Mouse (Mus musculus): ENCODE measurements around the gene B3gnt3.
"Not testable (repeated sequence)": the region's sequence is repeated elsewhere in the genome, so short reads cannot be mapped to it uniquely, and the experiment has no call there.

The B3gnt3 gene

GRCm38 (mm10) chr8:71701414-71702086 is at the start of gene B3gnt3:
Gene B3gnt3, minus strand, starts transcription at chr8:71701789.
- DNase-seq (ENCODE audit: low read depth), result peak; percentile 54

GRCm38 (mm10) chr8:71749321-71750075 is 47.9 kb upstream of the B3gnt3 start:
- DNase-seq (ENCODE audit: low read depth), result not testable (repeated sequence)

GRCm38 (mm10) chr8:71747082-71747481 is 45.5 kb upstream of the B3gnt3 start:
- DNase-seq (ENCODE audit: low read depth), result not testable (repeated sequence)

GRCm38 (mm10) chr8:71745322-71745721 is 43.7 kb upstream of the B3gnt3 start:
- no peak for DNase-seq (ENCODE audit: low read depth)

GRCm38 (mm10) chr8:71742783-71743182 is 41.2 kb upstream of the B3gnt3 start:
- DNase-seq (ENCODE audit: low read depth), result no peak

GRCm38 (mm10) chr8:71741687-71742114 is 40.1 kb upstream of the B3gnt3 start:
- no peak for DNase-seq (ENCODE audit: low read depth)

GRCm38 (mm10) chr8:71741226-71741625 is 39.6 kb upstream of the B3gnt3 start:
- DNase-seq (ENCODE audit: low read depth), result no peak

GRCm38 (mm10) chr8:71738316-71738715 is 36.7 kb upstream of the B3gnt3 start:
- DNase-seq (ENCODE audit: low read depth), result not testable (repeated sequence)

- peak; percentile 84 for DNase-seq (ENCODE audit: low read depth)
Measured at GRCm38 (mm10) chr8:71731652-71732230, 30.2 kb upstream of the B3gnt3 start.

- DNase-seq (ENCODE audit: low read depth), result peak; percentile 84
Measured at GRCm38 (mm10) chr8:71728826-71729620, 27.4 kb upstream of the B3gnt3 start.

- DNase-seq (ENCODE audit: low read depth), result peak; percentile 54
Measured at GRCm38 (mm10) chr8:71728240-71728785, 26.7 kb upstream of the B3gnt3 start.

- DNase-seq (ENCODE audit: low read depth), result peak; percentile 96
Measured at GRCm38 (mm10) chr8:71725122-71725924, 23.7 kb upstream of the B3gnt3 start, which contains the start of gene Fcho1. Gene Fcho1, minus strand, starts transcription at chr8:71725716.

- DNase-seq (ENCODE audit: low read depth), result no peak
Measured at GRCm38 (mm10) chr8:71724389-71724788, 22.8 kb upstream of the B3gnt3 start.

GRCm38 (mm10) chr8:71723047-71723551 is 21.5 kb upstream of the B3gnt3 start:
- peak; percentile 92 for DNase-seq (ENCODE audit: low read depth)

- no peak for DNase-seq (ENCODE audit: low read depth)
Measured at GRCm38 (mm10) chr8:71719928-71720457, 18.4 kb upstream of the B3gnt3 start.

GRCm38 (mm10) chr8:71719218-71719617 is 17.6 kb upstream of the B3gnt3 start:
- DNase-seq (ENCODE audit: low read depth), result no peak

- no peak for DNase-seq (ENCODE audit: low read depth)
Measured at GRCm38 (mm10) chr8:71718252-71718651, 16.7 kb upstream of the B3gnt3 start.

GRCm38 (mm10) chr8:71717096-71717495 is 15.5 kb upstream of the B3gnt3 start:
- no peak for DNase-seq (ENCODE audit: low read depth)

- no peak for DNase-seq (ENCODE audit: low read depth)
Measured at GRCm38 (mm10) chr8:71716561-71717053, 15.0 kb upstream of the B3gnt3 start.

- DNase-seq (ENCODE audit: low read depth), result no peak
Measured at GRCm38 (mm10) chr8:71715531-71715930, 13.9 kb upstream of the B3gnt3 start.
